Mouse (Mus musculus): ENCODE results near the gene Haus5.

DNA sequence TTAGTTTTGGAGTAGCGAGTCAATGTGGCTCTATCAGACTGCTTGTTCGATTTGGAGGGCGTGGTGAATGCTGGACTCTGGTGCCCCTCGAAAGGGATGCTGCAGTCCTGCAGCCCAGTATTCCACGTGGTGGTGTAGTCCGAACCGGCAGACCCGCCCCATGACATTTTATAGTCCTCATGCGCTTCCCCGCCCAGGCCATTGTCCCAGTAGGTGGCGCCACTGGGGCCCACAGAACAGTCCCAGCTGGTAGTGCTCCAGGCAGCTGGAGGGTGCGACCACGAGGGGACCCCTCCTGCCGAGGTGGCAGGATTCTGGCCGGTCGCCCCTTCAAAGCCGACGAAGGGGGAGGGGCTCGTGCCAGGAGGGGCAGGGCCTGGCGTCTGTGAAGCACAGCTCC is 30.2 kb downstream of the Haus5 start:
- TF ChIP-seq CTCF (IDR thresholded peaks at IDR 0.05; ENCODE audit: control insufficient read depth, insufficient read depth, insufficient read length) (no peak), MYOG (IDR thresholded peaks at IDR 0.05; ENCODE audit: control insufficient read depth, extremely low read depth, insufficient read length) (no peak), USF1 (IDR thresholded peaks at IDR 0.05; ENCODE audit: low read depth) (no peak), FOSL1 (IDR thresholded peaks at IDR 0.05; ENCODE audit: insufficient read depth, low read length, poor library complexity, severe bottlenecking) (no peak), CEBPB (IDR thresholded peaks at IDR 0.05; ENCODE audit: low read depth) (no peak), MAX (IDR thresholded peaks at IDR 0.05) (no peak)

Data from C2C12 (cell line).